Mouse (Mus musculus) erythroblast, embryonic 14.5 days (primary cell): Measurements from ENCODE around the gene Mthfd2l. TPM values are rescaled to one million over a fixed set of nuclear protein-coding genes. Genes with fewer than 3 reads are reported as not detected.

Experiments
- H3K27me3 ChIP-seq: 2 replicates; pipeline ENCODE4 v1.6.1; 2012; ENCODE audit warnings: inconsistent platforms; ENCODE audit not compliant: control insufficient read depth
- H3K36me3 ChIP-seq: 2 replicates; pipeline ENCODE4 v1.6.1; 2012; ENCODE audit warnings: mild to moderate bottlenecking, inconsistent platforms; ENCODE audit not compliant: control insufficient read depth
- H3K4me1 ChIP-seq: 2 replicates; pipeline ENCODE4 v1.6.1; 2012; ENCODE audit warnings: inconsistent platforms; ENCODE audit not compliant: control insufficient read depth
- H3K4me3 ChIP-seq: replicated peaks from 2 replicates; pipeline ENCODE3; 2012; ENCODE audit warnings: moderate library complexity, mild to moderate bottlenecking, inconsistent platforms
- H3K9me3 ChIP-seq: 2 replicates; pipeline ENCODE4 v1.6.1; 2012; ENCODE audit warnings: low read length, inconsistent platforms, mixed read lengths; ENCODE audit not compliant: control insufficient read depth
- GATA1 ChIP-seq: IDR thresholded peaks from 2 replicates; pipeline ENCODE4 v1.6.1; 2012; ENCODE audit warnings: low read length, inconsistent platforms, mixed read lengths
- TAL1 ChIP-seq: IDR thresholded peaks from 3 replicates; pipeline ENCODE4 v1.6.1; 2012; ENCODE audit warnings: low read length, inconsistent platforms, mixed read lengths
- polyA plus RNA-seq: library from polyadenylated mRNA; stranded (reverse); fragments of >175 nt; gene quantifications from 2 replicates; pipeline ENCODE4 v1.2.3, GENCODE M21; 2012

Gene Mthfd2l
- polyA plus RNA-seq, 1 experiment = 0.08 TPM

DNA sequence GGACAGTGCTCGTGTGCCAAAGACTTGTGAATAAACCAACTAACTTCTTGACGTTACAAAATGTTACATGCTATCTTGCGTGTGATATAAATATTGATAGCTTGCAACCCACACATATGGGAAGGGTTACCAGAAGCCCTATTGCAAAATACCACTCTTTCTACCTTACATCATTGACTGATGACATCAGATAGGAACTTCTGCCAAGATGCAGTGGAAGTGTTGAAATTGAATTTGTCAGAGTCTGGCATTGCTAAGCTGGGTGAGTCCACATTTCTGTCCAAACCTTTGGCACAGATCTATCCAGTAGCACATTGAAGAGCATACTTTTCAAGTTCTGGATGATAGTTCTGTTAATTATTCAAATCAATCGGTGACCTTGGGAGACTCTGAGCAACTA, 105.7 kb downstream of the Mthfd2l start:
- no peaks in the 10 kb centered on the region for H3K27me3 ChIP-seq

DNA sequence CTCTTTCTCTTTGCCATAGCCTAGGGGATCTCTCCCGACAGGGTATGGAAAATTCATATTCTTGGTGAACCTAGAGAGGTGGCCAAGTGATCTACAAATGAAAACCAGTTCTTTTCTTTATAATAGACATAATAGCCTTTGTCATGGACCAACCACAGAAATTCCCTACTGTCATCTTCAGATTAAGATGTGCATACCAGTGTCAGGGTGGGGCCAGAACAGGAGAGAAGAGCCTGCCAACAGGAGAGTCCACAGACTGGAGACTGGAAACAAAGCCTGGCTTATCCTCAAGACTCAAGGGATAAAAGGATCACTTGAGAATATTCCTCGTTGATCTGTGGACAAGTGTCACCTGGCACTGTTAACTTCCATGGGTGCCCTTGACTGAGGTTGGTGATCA, 106.8 kb downstream of the Mthfd2l start:
- Histone ChIP-seq H3K9me3 (no peaks in the 10 kb centered on the region), H3K36me3 (no peaks in the 10 kb centered on the region), H3K4me3 (no peak overlapping the region), H3K27me3 (no peaks in the 10 kb centered on the region), H3K4me1 (no peaks in the 10 kb centered on the region)
- TF ChIP-seq TAL1 (no peak), GATA1 (no peak)

More for the DNA sequence above, 105.7 kb downstream of the Mthfd2l start:
- no peaks in the 10 kb centered on the region for H3K36me3 ChIP-seq
- no peak for TF ChIP-seq GATA1
- H3K4me1 ChIP-seq = no peaks in the 10 kb centered on the region
- H3K4me3 ChIP-seq = no peak overlapping the region
- no peaks in the 10 kb centered on the region for H3K9me3 ChIP-seq

DNA sequence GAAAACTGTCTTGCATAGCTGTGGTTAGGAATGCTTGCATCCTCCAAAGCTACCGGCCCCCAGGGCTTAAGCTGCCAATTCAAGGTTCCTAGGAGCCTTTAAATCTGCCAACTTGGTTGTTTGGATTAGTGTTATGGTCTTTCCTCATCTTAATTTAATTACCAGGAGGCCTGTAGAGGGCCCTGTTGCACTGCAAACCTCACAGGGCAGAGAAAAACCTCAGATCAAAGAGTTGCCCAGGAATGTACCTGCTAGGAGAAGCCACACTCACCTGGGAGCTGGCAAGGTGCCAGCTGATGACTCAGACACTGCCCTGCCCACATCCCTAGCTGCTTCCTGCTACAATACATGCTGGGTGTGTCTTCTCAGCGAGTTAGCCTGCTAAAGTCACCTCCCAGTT, 107.6 kb downstream of the Mthfd2l start:
- H3K9me3 ChIP-seq = no peaks in the 10 kb centered on the region
- H3K4me3 ChIP-seq = no peak overlapping the region

DNA sequence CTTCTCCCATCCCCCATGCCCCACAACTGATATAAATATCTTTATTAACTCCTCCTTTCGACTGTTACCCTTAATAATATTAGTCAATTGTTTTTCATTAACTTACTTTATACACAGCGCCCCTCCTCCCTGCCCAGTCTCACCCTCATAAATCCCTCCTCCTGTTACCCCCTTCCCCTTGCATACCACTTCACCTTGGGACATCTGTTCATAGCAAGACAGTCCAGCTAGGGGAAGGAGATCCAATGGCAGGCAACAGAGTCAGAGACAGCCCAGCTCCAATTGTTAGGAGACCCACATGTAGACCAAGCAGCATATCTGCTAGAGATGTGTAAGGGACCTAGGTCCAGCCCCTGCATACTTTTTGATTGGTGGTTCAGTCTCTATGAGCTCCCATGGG, 108.0 kb downstream of the Mthfd2l start:
- TF ChIP-seq GATA1 (no peak), TAL1 (no peak)
- Histone ChIP-seq H3K4me3 (no peak overlapping the region), H3K36me3 (no peaks in the 10 kb centered on the region)

More for the DNA sequence above, 107.6 kb downstream of the Mthfd2l start:
- Histone ChIP-seq H3K36me3 (no peaks in the 10 kb centered on the region), H3K4me1 (no peaks in the 10 kb centered on the region), H3K27me3 (no peaks in the 10 kb centered on the region)
- TF ChIP-seq GATA1 (no peak), TAL1 (no peak)

DNA sequence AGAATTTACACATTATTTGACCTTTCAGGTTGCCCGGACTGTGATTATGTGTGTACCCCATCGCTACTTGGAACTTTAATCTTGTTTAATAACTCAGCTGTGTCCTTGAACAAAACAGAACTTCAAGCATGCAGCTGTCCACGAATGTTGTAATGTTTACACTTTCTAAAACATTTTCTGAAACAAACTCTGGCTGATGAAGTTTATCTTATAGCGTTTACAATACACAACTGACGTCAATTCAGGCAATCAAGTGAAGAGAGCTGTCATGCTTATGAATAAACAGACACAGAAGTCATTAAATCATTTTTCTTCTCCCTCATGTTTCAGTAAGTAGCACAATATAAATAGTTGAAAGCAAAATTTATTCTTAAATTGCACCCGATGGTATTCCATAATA, 117.1 kb downstream of the Mthfd2l start:
- no peaks in the 10 kb centered on the region for H3K4me1 ChIP-seq
- H3K27me3 ChIP-seq = no peaks in the 10 kb centered on the region
- H3K9me3 ChIP-seq = no peaks in the 10 kb centered on the region
- H3K36me3 ChIP-seq = no peaks in the 10 kb centered on the region
- TF ChIP-seq GATA1 (no peak), TAL1 (no peak)
- H3K4me3 ChIP-seq = no peak overlapping the region

More for the DNA sequence above, 108.0 kb downstream of the Mthfd2l start:
- Histone ChIP-seq H3K9me3 (no peaks in the 10 kb centered on the region), H3K4me1 (no peaks in the 10 kb centered on the region), H3K27me3 (no peaks in the 10 kb centered on the region)

DNA sequence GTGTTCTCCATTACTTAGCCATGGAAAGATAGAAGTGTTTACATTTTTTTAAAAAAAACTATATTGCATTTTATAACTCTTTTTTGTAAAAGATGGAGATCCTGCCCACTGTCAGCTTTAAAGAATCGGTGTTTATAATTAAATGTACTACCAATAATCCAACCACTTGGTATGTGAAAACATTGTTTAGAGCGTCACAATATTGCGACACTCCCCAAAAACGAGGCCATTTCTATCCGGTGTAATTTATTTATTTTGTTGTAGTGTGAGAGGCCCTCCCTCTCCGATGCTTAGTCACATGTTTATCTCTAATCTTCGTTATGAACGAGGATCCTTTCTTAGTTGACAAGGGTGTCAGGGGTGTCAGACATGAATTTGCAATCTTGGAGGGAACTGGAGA, 117.5 kb downstream of the Mthfd2l start:
- Histone ChIP-seq H3K36me3 (no peaks in the 10 kb centered on the region), H3K9me3 (no peaks in the 10 kb centered on the region)
- TF ChIP-seq GATA1 (no peak), TAL1 (no peak)

More for the DNA sequence above, 117.5 kb downstream of the Mthfd2l start:
- Histone ChIP-seq H3K4me1 (no peaks in the 10 kb centered on the region), H3K4me3 (no peak overlapping the region), H3K27me3 (no peaks in the 10 kb centered on the region)

Other genes with a start within 250 kb of the Mthfd2l start
- gene Cxcl5, start 171.8 kb upstream of the Mthfd2l start, polyA plus RNA-seq = not detected in 2 replicates
- gene Ppbp, start 162.6 kb upstream of the Mthfd2l start, polyA plus RNA-seq = 0.03 TPM in 1 of 2 replicates, not detected in the other
- gene Pf4, start 158.7 kb upstream of the Mthfd2l start, polyA plus RNA-seq = 0.14 and 0.38 TPM in 2 replicates
- gene Cxcl3, start 145.0 kb upstream of the Mthfd2l start, polyA plus RNA-seq = 0.04 and 0.07 TPM in 2 replicates
- not detected in 2 replicates for gene Cxcl15, start 136.6 kb upstream of the Mthfd2l start, polyA plus RNA-seq
- gene Cxcl1, start 39.9 kb upstream of the Mthfd2l start, polyA plus RNA-seq = not detected in 2 replicates
- gene Cxcl2, start 27.2 kb upstream of the Mthfd2l start, polyA plus RNA-seq = 0.78 and 0.82 TPM in 2 replicates
- gene Epgn, start 96.3 kb downstream of the Mthfd2l start, polyA plus RNA-seq = not detected in 2 replicates
- gene Ereg, start 143.5 kb downstream of the Mthfd2l start, polyA plus RNA-seq = not detected in 2 replicates
- not detected in 2 replicates for gene Areg, start 208.5 kb downstream of the Mthfd2l start, polyA plus RNA-seq